Mouse (Mus musculus): ENCODE results near the gene Caskin1. TPM values are rescaled to one million over a fixed set of nuclear protein-coding genes. Genes with fewer than 3 reads are reported as not detected.

The Caskin1 gene
- total and polyA plus RNA-seq, 3 experiments = 0.11 TPM; not detected in 2

- peaks cover 46% of the 10 kb centered on the region for H3K36me3 ChIP-seq (replicated peaks)
- no peak for ATAC-seq (ENCODE audit: extremely low read depth, insufficient number of reproducible peaks, low FRiP score, poor library complexity, severe bottlenecking)
These were observed 15.7 kb downstream of the Caskin1 start for GRCm38 (mm10) chr17:24504085-24504484.

GRCm38 (mm10) chr17:24505286-24505955 is 17.0 kb downstream of the Caskin1 start:
- peaks cover 41% of the 10 kb centered on the region for H3K27me3 ChIP-seq (ENCODE audit: insufficient read depth, low read length)
- peaks cover 60% of the 10 kb centered on the region for H3K36me3 ChIP-seq (replicated peaks)
- peaks cover 16% of the 10 kb centered on the region; the same call in 1 of the 2 replicates for H3K4me1 ChIP-seq (ENCODE audit: insufficient read depth, low read depth, low read length)
- DNase-seq (ENCODE audit: low spot score) (no peak), ATAC-seq (ENCODE audit: extremely low read depth, insufficient number of reproducible peaks, low FRiP score, poor library complexity, severe bottlenecking) (no peak)
- no peak overlapping the region for H3K4me3 ChIP-seq (ENCODE audit: low read depth, low read length)
- no peaks in the 10 kb centered on the region for H3K9me3 ChIP-seq (replicated peaks)
- no peak for TF ChIP-seq TAL1 (conservative IDR thresholded peaks at IDR 0.05; ENCODE audit: low read depth, low read length)
- TF ChIP-seq GATA1 (IDR thresholded peaks at IDR 0.05; ENCODE audit: borderline replicate concordance, low read length) = no peak
- TF ChIP-seq POLR2AphosphoS5 (IDR thresholded peaks at IDR 0.05; ENCODE audit: insufficient replicate concordance, low read depth, low read length) = no peak
- TF ChIP-seq GATA2 (IDR thresholded peaks at IDR 0.05; ENCODE audit: borderline replicate concordance, low read depth, low read length) = no peak
- TF ChIP-seq CTCF (IDR thresholded peaks at IDR 0.05; ENCODE audit: low read depth, low read length) = no peak

More at GRCm38 (mm10) chr17:24504085-24504484, 15.7 kb downstream of the Caskin1 start:
- Histone ChIP-seq H3K4me3 (ENCODE audit: low read depth, low read length) (no peak overlapping the region), H3K4me1 (ENCODE audit: insufficient read depth, low read depth, low read length) (peaks cover 16% of the 10 kb centered on the region; the same call in 1 of the 2 replicates), H3K27me3 (ENCODE audit: insufficient read depth, low read length) (peaks cover 53% of the 10 kb centered on the region), H3K9me3 (replicated peaks) (no peaks in the 10 kb centered on the region)
- DNase-seq (ENCODE audit: low spot score) = no peak
- no peak for TF ChIP-seq CTCF (IDR thresholded peaks at IDR 0.05; ENCODE audit: low read depth, low read length)
- TF ChIP-seq GATA2 (IDR thresholded peaks at IDR 0.05; ENCODE audit: borderline replicate concordance, low read depth, low read length) = no peak
- no peak for TF ChIP-seq TAL1 (conservative IDR thresholded peaks at IDR 0.05; ENCODE audit: low read depth, low read length)
- no peak for TF ChIP-seq POLR2AphosphoS5 (IDR thresholded peaks at IDR 0.05; ENCODE audit: insufficient replicate concordance, low read depth, low read length)
- no peak for TF ChIP-seq GATA1 (IDR thresholded peaks at IDR 0.05; ENCODE audit: borderline replicate concordance, low read length)

- H3K4me3 ChIP-seq (ENCODE audit: low read depth, low read length) = no peak overlapping the region
- H3K4me1 ChIP-seq (ENCODE audit: insufficient read depth, low read depth, low read length) = 0 out of 2 replicates have a peak, but pooled peaks cover 14% of the 10 kb centered on the region
- TF ChIP-seq CTCF (IDR thresholded peaks at IDR 0.05; ENCODE audit: low read depth, low read length) = no peak
- no peak for TF ChIP-seq TAL1 (conservative IDR thresholded peaks at IDR 0.05; ENCODE audit: low read depth, low read length)
- TF ChIP-seq POLR2AphosphoS5 (IDR thresholded peaks at IDR 0.05; ENCODE audit: insufficient replicate concordance, low read depth, low read length) = no peak
- TF ChIP-seq GATA1 (IDR thresholded peaks at IDR 0.05; ENCODE audit: borderline replicate concordance, low read length) = no peak
- TF ChIP-seq GATA2 (IDR thresholded peaks at IDR 0.05; ENCODE audit: borderline replicate concordance, low read depth, low read length) = no peak
- peaks cover 70% of the 10 kb centered on the region for H3K36me3 ChIP-seq (replicated peaks)
- no peaks in the 10 kb centered on the region for H3K9me3 ChIP-seq (replicated peaks)
- H3K27me3 ChIP-seq (ENCODE audit: insufficient read depth, low read length) = peaks cover 30% of the 10 kb centered on the region
- no peak for ATAC-seq (ENCODE audit: extremely low read depth, insufficient number of reproducible peaks, low FRiP score, poor library complexity, severe bottlenecking)
- no peak for DNase-seq (ENCODE audit: low spot score)
These were observed 18.1 kb downstream of the Caskin1 start for GRCm38 (mm10) chr17:24506332-24507070.

- Histone ChIP-seq H3K36me3 (replicated peaks) (peaks cover 77% of the 10 kb centered on the region), H3K4me3 (ENCODE audit: low read depth, low read length) (no peak overlapping the region), H3K9me3 (replicated peaks) (no peaks in the 10 kb centered on the region), H3K27me3 (ENCODE audit: insufficient read depth, low read length) (peaks cover 23% of the 10 kb centered on the region), H3K4me1 (ENCODE audit: insufficient read depth, low read depth, low read length) (0 out of 2 replicates have a peak, but pooled peaks cover 8% of the 10 kb centered on the region)
- DNase-seq (ENCODE audit: low spot score) (no peak), ATAC-seq (ENCODE audit: extremely low read depth, insufficient number of reproducible peaks, low FRiP score, poor library complexity, severe bottlenecking) (no peak)
- TF ChIP-seq GATA1 (IDR thresholded peaks at IDR 0.05; ENCODE audit: borderline replicate concordance, low read length) (no peak), TAL1 (conservative IDR thresholded peaks at IDR 0.05; ENCODE audit: low read depth, low read length) (no peak), GATA2 (IDR thresholded peaks at IDR 0.05; ENCODE audit: borderline replicate concordance, low read depth, low read length) (no peak), CTCF (IDR thresholded peaks at IDR 0.05; ENCODE audit: low read depth, low read length) (no peak), POLR2AphosphoS5 (IDR thresholded peaks at IDR 0.05; ENCODE audit: insufficient replicate concordance, low read depth, low read length) (no peak)
These were observed 18.8 kb downstream of the Caskin1 start for GRCm38 (mm10) chr17:24507129-24507664.

- H3K27me3 ChIP-seq (ENCODE audit: insufficient read depth, low read length) = peaks cover 15% of the 10 kb centered on the region; the same call in 1 of the 2 replicates
- 0 out of 2 replicates have a peak, but pooled peaks cover 6% of the 10 kb centered on the region for H3K4me1 ChIP-seq (ENCODE audit: insufficient read depth, low read depth, low read length)
- DNase-seq (ENCODE audit: low spot score) (no peak), ATAC-seq (ENCODE audit: extremely low read depth, insufficient number of reproducible peaks, low FRiP score, poor library complexity, severe bottlenecking) (no peak)
- peaks cover 84% of the 10 kb centered on the region for H3K36me3 ChIP-seq (replicated peaks)
- no peak for TF ChIP-seq GATA2 (IDR thresholded peaks at IDR 0.05; ENCODE audit: borderline replicate concordance, low read depth, low read length)
- no peak for TF ChIP-seq CTCF (IDR thresholded peaks at IDR 0.05; ENCODE audit: low read depth, low read length)
- TF ChIP-seq GATA1 (IDR thresholded peaks at IDR 0.05; ENCODE audit: borderline replicate concordance, low read length) = no peak
- no peak for TF ChIP-seq TAL1 (conservative IDR thresholded peaks at IDR 0.05; ENCODE audit: low read depth, low read length)
- no peak for TF ChIP-seq POLR2AphosphoS5 (IDR thresholded peaks at IDR 0.05; ENCODE audit: insufficient replicate concordance, low read depth, low read length)
- H3K4me3 ChIP-seq (ENCODE audit: low read depth, low read length) = no peak overlapping the region
- no peaks in the 10 kb centered on the region for H3K9me3 ChIP-seq (replicated peaks)
These were observed 19.5 kb downstream of the Caskin1 start for GRCm38 (mm10) chr17:24507806-24508460.
